Mouse (Mus musculus): ENCODE measurements around the gene Senp5. TPM values are rescaled to one million over a fixed set of nuclear protein-coding genes. Genes with fewer than 3 reads are reported as not detected.

Senp5 gene
- total RNA-seq (2017): 15.0 and 16.7 TPM in 2 replicates

- peak; percentile 100 for ATAC-seq (replicated peaks in 1 of 2; ENCODE audit: insufficient read depth in 1 of 2, low FRiP score in 2 of 2, low TSS enrichment in 1 of 2, low read depth in 1 of 2, poor library complexity in 2 of 2, severe bottlenecking in 2 of 2)
These were observed at the start of gene Senp5 for GRCm38 (mm10) chr16:32002509-32003477. TSS of gene Senp5 (minus strand) at chr16:32003287.

- no peak for ATAC-seq (replicated peaks in 1 of 2; ENCODE audit: insufficient read depth in 1 of 2, low FRiP score in 2 of 2, low TSS enrichment in 1 of 2, low read depth in 1 of 2, poor library complexity in 2 of 2, severe bottlenecking in 2 of 2)
These were observed 39.3 kb upstream of the Senp5 start for GRCm38 (mm10) chr16:32042367-32042766.

GRCm38 (mm10) chr16:32019678-32020077 is 16.6 kb upstream of the Senp5 start:
- ATAC-seq (replicated peaks in 1 of 2; ENCODE audit: insufficient read depth in 1 of 2, low FRiP score in 2 of 2, low TSS enrichment in 1 of 2, low read depth in 1 of 2, poor library complexity in 2 of 2, severe bottlenecking in 2 of 2): no peak

- no peak for ATAC-seq (replicated peaks in 1 of 2; ENCODE audit: insufficient read depth in 1 of 2, low FRiP score in 2 of 2, low TSS enrichment in 1 of 2, low read depth in 1 of 2, poor library complexity in 2 of 2, severe bottlenecking in 2 of 2)
These were observed 7.2 kb upstream of the Senp5 start for GRCm38 (mm10) chr16:32010330-32010729.

GRCm38 (mm10) chr16:32009913-32010312 is 6.8 kb upstream of the Senp5 start:
- no peak for ATAC-seq (replicated peaks in 1 of 2; ENCODE audit: insufficient read depth in 1 of 2, low FRiP score in 2 of 2, low TSS enrichment in 1 of 2, low read depth in 1 of 2, poor library complexity in 2 of 2, severe bottlenecking in 2 of 2)

- ATAC-seq (replicated peaks in 1 of 2; ENCODE audit: insufficient read depth in 1 of 2, low FRiP score in 2 of 2, low TSS enrichment in 1 of 2, low read depth in 1 of 2, poor library complexity in 2 of 2, severe bottlenecking in 2 of 2): no peak
These were observed 5.6 kb upstream of the Senp5 start for GRCm38 (mm10) chr16:32008529-32009293.

GRCm38 (mm10) chr16:32004731-32005130 is 1.6 kb upstream of the Senp5 start:
- ATAC-seq (replicated peaks in 1 of 2; ENCODE audit: insufficient read depth in 1 of 2, low FRiP score in 2 of 2, low TSS enrichment in 1 of 2, low read depth in 1 of 2, poor library complexity in 2 of 2, severe bottlenecking in 2 of 2): no peak

GRCm38 (mm10) chr16:31996371-31996770 is 6.7 kb downstream of the Senp5 start:
- ATAC-seq (replicated peaks in 1 of 2; ENCODE audit: insufficient read depth in 1 of 2, low FRiP score in 2 of 2, low TSS enrichment in 1 of 2, low read depth in 1 of 2, poor library complexity in 2 of 2, severe bottlenecking in 2 of 2): no peak

GRCm38 (mm10) chr16:31993946-31994345 is 9.1 kb downstream of the Senp5 start:
- ATAC-seq (replicated peaks in 1 of 2; ENCODE audit: insufficient read depth in 1 of 2, low FRiP score in 2 of 2, low TSS enrichment in 1 of 2, low read depth in 1 of 2, poor library complexity in 2 of 2, severe bottlenecking in 2 of 2): no peak

- no peak for ATAC-seq (replicated peaks in 1 of 2; ENCODE audit: insufficient read depth in 1 of 2, low FRiP score in 2 of 2, low TSS enrichment in 1 of 2, low read depth in 1 of 2, poor library complexity in 2 of 2, severe bottlenecking in 2 of 2)
These were observed 9.9 kb downstream of the Senp5 start for GRCm38 (mm10) chr16:31993195-31993594.

- no peak for ATAC-seq (replicated peaks in 1 of 2; ENCODE audit: insufficient read depth in 1 of 2, low FRiP score in 2 of 2, low TSS enrichment in 1 of 2, low read depth in 1 of 2, poor library complexity in 2 of 2, severe bottlenecking in 2 of 2)
These were observed 11.0 kb downstream of the Senp5 start for GRCm38 (mm10) chr16:31992039-31992438.

- ATAC-seq (replicated peaks in 1 of 2; ENCODE audit: insufficient read depth in 1 of 2, low FRiP score in 2 of 2, low TSS enrichment in 1 of 2, low read depth in 1 of 2, poor library complexity in 2 of 2, severe bottlenecking in 2 of 2): no peak
These were observed 22.1 kb downstream of the Senp5 start for GRCm38 (mm10) chr16:31980946-31981345.

GRCm38 (mm10) chr16:31979501-31979900 is 23.6 kb downstream of the Senp5 start:
- ATAC-seq (replicated peaks in 1 of 2; ENCODE audit: insufficient read depth in 1 of 2, low FRiP score in 2 of 2, low TSS enrichment in 1 of 2, low read depth in 1 of 2, poor library complexity in 2 of 2, severe bottlenecking in 2 of 2): no peak

GRCm38 (mm10) chr16:31975258-31975657 is 27.8 kb downstream of the Senp5 start:
- ATAC-seq (replicated peaks in 1 of 2; ENCODE audit: insufficient read depth in 1 of 2, low FRiP score in 2 of 2, low TSS enrichment in 1 of 2, low read depth in 1 of 2, poor library complexity in 2 of 2, severe bottlenecking in 2 of 2): no peak

GRCm38 (mm10) chr16:31963224-31963623 is 39.9 kb downstream of the Senp5 start:
- no peak for ATAC-seq (replicated peaks in 1 of 2; ENCODE audit: insufficient read depth in 1 of 2, low FRiP score in 2 of 2, low TSS enrichment in 1 of 2, low read depth in 1 of 2, poor library complexity in 2 of 2, severe bottlenecking in 2 of 2)

- ATAC-seq (replicated peaks in 1 of 2; ENCODE audit: insufficient read depth in 1 of 2, low FRiP score in 2 of 2, low TSS enrichment in 1 of 2, low read depth in 1 of 2, poor library complexity in 2 of 2, severe bottlenecking in 2 of 2): peak; percentile 87 to 89
These were observed 54.7 kb downstream of the Senp5 start, which contains the start of the genes 0610012G03Rik and Ncbp2 for GRCm38 (mm10) chr16:31948345-31948774. TSS of gene 0610012G03Rik (minus strand) at chr16:31948494. TSS of gene Ncbp2 (plus strand) at chr16:31948513.

GRCm38 (mm10) chr16:31947901-31948316 is 55.2 kb downstream of the Senp5 start:
- no peak for ATAC-seq (replicated peaks in 1 of 2; ENCODE audit: insufficient read depth in 1 of 2, low FRiP score in 2 of 2, low TSS enrichment in 1 of 2, low read depth in 1 of 2, poor library complexity in 2 of 2, severe bottlenecking in 2 of 2)

GRCm38 (mm10) chr16:31947333-31947732 is 55.8 kb downstream of the Senp5 start:
- ATAC-seq (replicated peaks in 1 of 2; ENCODE audit: insufficient read depth in 1 of 2, low FRiP score in 2 of 2, low TSS enrichment in 1 of 2, low read depth in 1 of 2, poor library complexity in 2 of 2, severe bottlenecking in 2 of 2): no peak
